Comparison of ENCODE assay signal across 8 mouse cellular contexts in the genomic region with DNA sequence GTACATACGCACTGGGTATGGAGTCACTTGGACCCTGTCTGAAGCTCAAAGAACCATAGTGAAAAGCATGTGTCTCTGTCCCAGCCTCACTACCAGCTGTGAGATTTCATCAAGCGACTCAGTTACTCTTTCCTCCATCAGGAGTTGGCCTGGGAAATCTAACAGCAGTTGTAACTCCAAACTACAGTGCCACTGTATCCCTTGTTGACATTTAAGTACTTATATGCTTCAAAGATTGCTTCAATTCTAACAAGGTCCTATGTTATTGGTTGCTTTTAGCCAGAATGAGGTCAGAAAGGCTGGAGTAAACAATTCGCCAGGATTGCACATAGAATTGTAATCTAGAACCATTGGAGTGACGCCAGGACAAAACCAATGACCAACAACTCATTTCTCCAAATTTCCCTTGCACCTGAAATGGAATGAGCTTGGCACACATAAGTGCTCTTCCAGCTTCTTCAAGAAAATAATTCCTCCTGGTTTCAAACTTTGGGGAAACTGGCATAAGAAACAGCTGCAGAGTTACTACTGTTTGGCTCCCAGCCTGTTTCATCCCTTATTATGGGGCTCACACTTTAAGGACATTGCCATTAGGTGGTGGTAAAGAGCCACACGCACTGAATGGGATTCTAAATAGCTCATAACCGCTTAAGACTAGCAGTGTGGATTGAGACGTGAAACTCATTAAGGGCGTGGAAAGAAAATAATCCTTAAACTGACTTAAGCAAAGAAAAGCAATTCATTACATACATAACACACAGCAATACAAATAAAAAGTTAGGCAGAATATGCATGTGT. TPM values are rescaled to one million over a fixed set of nuclear protein-coding genes. Genes with fewer than 3 reads are reported as not detected.
DNase-seq lines count a peak whose midpoint lies in the region; ATAC-seq and TF ChIP-seq lines count a peak whose summit lies in the region.

No protein-coding gene starts in this region.

- peak; percentile 77 for TF ChIP-seq CTCF in midbrain, postnatal 0 days (IDR thresholded peaks at IDR 0.05)

- no peaks in the 10 kb centered on the region for H3K9me3 ChIP-seq in midbrain, postnatal 0 days (ENCODE audit: low read length)
- no peaks in the 10 kb centered on the region for H3K9me3 ChIP-seq in midbrain, embryonic 16.5 days (replicated peaks; ENCODE audit: control insufficient read depth, low read length, poor library complexity, severe bottlenecking)

- H3K27me3 ChIP-seq in midbrain, postnatal 0 days (ENCODE audit: insufficient read depth, low read length) = no peaks in the 10 kb centered on the region
- no peaks in the 10 kb centered on the region for H3K27me3 ChIP-seq in midbrain, embryonic 16.5 days (ENCODE audit: control insufficient read depth, insufficient read depth, low read depth, low read length)

- no peaks in the 10 kb centered on the region for H3K36me3 ChIP-seq in midbrain, postnatal 0 days (ENCODE audit: insufficient read depth, low read length)
- no peaks in the 10 kb centered on the region for H3K36me3 ChIP-seq in midbrain, embryonic 16.5 days (ENCODE audit: control insufficient read depth, insufficient read depth, low read length)

- H3K27ac ChIP-seq in midbrain, postnatal 0 days (ENCODE audit: low read depth, low read length) = no peak overlapping the region
- H3K27ac ChIP-seq in midbrain, embryonic 16.5 days (ENCODE audit: low read length) = no peak overlapping the region

- no peak overlapping the region for H3K4me3 ChIP-seq in midbrain, postnatal 0 days (ENCODE audit: low read depth, low read length)
- H3K4me3 ChIP-seq in midbrain, embryonic 16.5 days (ENCODE audit: low read depth, low read length) = no peak overlapping the region

- WGBS in midbrain, postnatal 0 days = 59% methylated on average over 8 of the region's 8 CpGs
- WGBS in midbrain, embryonic 16.5 days = 62% methylated on average over 8 of the region's 8 CpGs

- no peaks in the 10 kb centered on the region for H3K4me1 ChIP-seq in midbrain, postnatal 0 days (ENCODE audit: insufficient read depth, low read length)
- H3K4me1 ChIP-seq in midbrain, embryonic 16.5 days (ENCODE audit: control insufficient read depth, insufficient read depth, low read length) = peaks cover 3% of the 10 kb centered on the region; the same call in 1 of the 2 replicates

- no peak overlapping the region for H3K9ac ChIP-seq in midbrain, postnatal 0 days (replicated peaks; ENCODE audit: low read length, poor library complexity, severe bottlenecking)
- H3K9ac ChIP-seq in midbrain, embryonic 16.5 days (ENCODE audit: low read depth, low read length) = no peak overlapping the region

- ATAC-seq in midbrain, postnatal 0 days (ENCODE audit: low FRiP score) = no peak
- ATAC-seq in midbrain, embryonic 16.5 days = no peak

- peak; percentile 20 to 50 for DNase-seq in heart, adult 18-20 months
- no peak for DNase-seq in heart, postnatal 36 days
- peak; percentile 72 for DNase-seq in midbrain, postnatal 0 days (ENCODE audit: low spot score)
- DNase-seq in kidney, adult 9 months = peak; percentile 74
- DNase-seq in c-Kit-positive CD71-positive TER-119-positive erythroid progenitor cells, embryonic 14.5 days (ENCODE audit: low spot score) = no peak
- DNase-seq in ovary, postnatal 36 days (ENCODE audit: low spot score) = no peak
- no peak for DNase-seq in urinary bladder, postnatal 25 days (ENCODE audit: low spot score)

- H3K4me2 ChIP-seq in midbrain, postnatal 0 days (ENCODE audit: low read depth, low read length, poor library complexity, severe bottlenecking) = no peak overlapping the region
- H3K4me2 ChIP-seq in midbrain, embryonic 16.5 days (ENCODE audit: low read length) = no peak overlapping the region

- intact Hi-C loops in heart, postnatal 36 days (cut with DNase I) = loop anchor here (1.0 kb wide), 1 partner anchor 158 kb away; no protein-coding TSS in a partner anchor

RNA-seq across cellular contexts. Expression of a gene that starts 13.8 kb away (rescaled TPM):
- total RNA-seq in heart, adult 18-20 months (2021) = not detected
- not detected for total RNA-seq in heart, postnatal 36 days (2021)
- 18.9 and 27.8 TPM in 2 replicates for total RNA-seq in midbrain, postnatal 0 days (2014; rRNA removed)
- 22.0 and 22.8 TPM in 2 replicates for polyA plus RNA-seq in midbrain, postnatal 0 days (2015; fragmentation: Nextera tagmentation; extraction: Ambion mirVana)
- 20.4 and 25.2 TPM in 2 replicates for polyA plus RNA-seq in midbrain, embryonic 16.5 days (2015; fragmentation: Nextera tagmentation; extraction: Ambion mirVana)

Comparison
In these comparisons a context has a peak if more than half of its experiments do, and no peak if none do; other contexts are left out.
1. DNase-seq: peak in heart, adult 18-20 months (2 of 2), midbrain, postnatal 0 days (single experiment) and kidney, adult 9 months (single experiment); none in heart, postnatal 36 days (0 of 2), c-Kit-positive CD71-positive TER-119-positive erythroid progenitor cells, embryonic 14.5 days (single experiment), ovary, postnatal 36 days (single experiment) and urinary bladder, postnatal 25 days (single experiment).
2. RNA of a gene that starts 13.8 kb away (total RNA-seq): 18.9 to 27.8 TPM in midbrain, postnatal 0 days; not detected in heart, postnatal 36 days and not detected in heart, adult 18-20 months; every median in the first group is over 10 times any median in the second.